In genomic region chr1:64986120-64986519, GRCm38 (mm10) we compare ENCODE assay signal across 8 mouse cellular contexts. TPM values are rescaled to one million over a fixed set of nuclear protein-coding genes. Genes with fewer than 3 reads are reported as not detected.
DNase-seq lines count a peak whose midpoint lies in the region; ATAC-seq and TF ChIP-seq lines count a peak whose summit lies in the region.

No protein-coding gene starts in this region.

- no peak overlapping the region for H3K9ac ChIP-seq in neural tube, embryonic 15.5 days (replicated peaks)
- no peak overlapping the region for H3K9ac ChIP-seq in embryonic facial prominence, embryonic 14.5 days (ENCODE audit: low read depth, low read length)
- H3K9ac ChIP-seq in intestine, postnatal 0 days (ENCODE audit: low read depth, low read length), result no peak overlapping the region
- no peak overlapping the region for H3K9ac ChIP-seq in limb, embryonic 14.5 days (ENCODE audit: low read depth, low read length, severe bottlenecking)

- no peaks in the 10 kb centered on the region for H3K36me3 ChIP-seq in neural tube, embryonic 15.5 days
- H3K36me3 ChIP-seq in embryonic facial prominence, embryonic 14.5 days (ENCODE audit: control insufficient read depth, insufficient read depth, low read length), result no peaks in the 10 kb centered on the region
- H3K36me3 ChIP-seq in intestine, postnatal 0 days (ENCODE audit: control insufficient read depth, insufficient read depth), result no peaks in the 10 kb centered on the region
- no peaks in the 10 kb centered on the region for H3K36me3 ChIP-seq in limb, embryonic 14.5 days (ENCODE audit: control insufficient read depth, insufficient read depth, low read length)

- peak; percentile 32 for DNase-seq in neural tube, embryonic 10.5 days (ENCODE audit: extremely low spot score, low spot score)
- peak; percentile 72 for DNase-seq in adrenal gland, adult 2 months
- DNase-seq in embryonic facial prominence, embryonic 14.5 days (ENCODE audit: low spot score), result peak; percentile 81
- DNase-seq in limb, embryonic 14.5 days (ENCODE audit: low spot score), result peak; percentile 61
- DNase-seq in retina, adult 2 months (ENCODE audit: low read depth, low spot score), result peak; percentile 48
- peak; percentile 51 to 57 for DNase-seq in thymus, postnatal 36 days

- H3K27me3 ChIP-seq in neural tube, embryonic 15.5 days (replicated peaks), result no peaks in the 10 kb centered on the region
- H3K27me3 ChIP-seq in embryonic facial prominence, embryonic 14.5 days (replicated peaks; ENCODE audit: control insufficient read depth, insufficient read depth, low read length), result no peaks in the 10 kb centered on the region
- H3K27me3 ChIP-seq in intestine, postnatal 0 days (replicated peaks; ENCODE audit: control insufficient read depth, insufficient read depth, low read length), result no peaks in the 10 kb centered on the region
- H3K27me3 ChIP-seq in limb, embryonic 14.5 days (ENCODE audit: control insufficient read depth, insufficient read depth, low read length), result no peaks in the 10 kb centered on the region

- TF ChIP-seq POLR2A in limb, embryonic 14.5 days (IDR thresholded peaks at IDR 0.05; ENCODE audit: borderline replicate concordance, extremely low read depth, insufficient read depth, insufficient read length), result no peak

- WGBS in neural tube, embryonic 15.5 days, result 45% methylated on average over 7 of the region's 7 CpGs
- WGBS in embryonic facial prominence, embryonic 14.5 days, result 41% methylated on average over 7 of the region's 7 CpGs
- WGBS in intestine, postnatal 0 days, result 43% methylated on average over 7 of the region's 7 CpGs
- WGBS in limb, embryonic 14.5 days, result 49% methylated on average over 7 of the region's 7 CpGs

- TF ChIP-seq CTCF in intestine, postnatal 0 days (IDR thresholded peaks at IDR 0.05; ENCODE audit: low read depth), result peak; percentile 78

- no peaks in the 10 kb centered on the region for H3K9me3 ChIP-seq in neural tube, embryonic 15.5 days (replicated peaks)
- H3K9me3 ChIP-seq in embryonic facial prominence, embryonic 14.5 days (ENCODE audit: control insufficient read depth, low read length), result no peaks in the 10 kb centered on the region
- H3K9me3 ChIP-seq in intestine, postnatal 0 days (ENCODE audit: control insufficient read depth), result no peaks in the 10 kb centered on the region
- no peaks in the 10 kb centered on the region for H3K9me3 ChIP-seq in limb, embryonic 14.5 days (ENCODE audit: control insufficient read depth, low read length)

- H3K4me1 ChIP-seq in neural tube, embryonic 15.5 days, result no peaks in the 10 kb centered on the region
- no peaks in the 10 kb centered on the region for H3K4me1 ChIP-seq in embryonic facial prominence, embryonic 14.5 days (ENCODE audit: control insufficient read depth, insufficient read depth, low read length)
- H3K4me1 ChIP-seq in intestine, postnatal 0 days (replicated peaks; ENCODE audit: control insufficient read depth, insufficient read depth, low read length), result no peaks in the 10 kb centered on the region
- H3K4me1 ChIP-seq in limb, embryonic 14.5 days (ENCODE audit: control insufficient read depth, insufficient read depth, low read length), result no peaks in the 10 kb centered on the region

- ATAC-seq in neural tube, embryonic 15.5 days (ENCODE audit: low FRiP score), result no peak
- ATAC-seq in embryonic facial prominence, embryonic 14.5 days (ENCODE audit: low read depth), result no peak
- ATAC-seq in intestine, postnatal 0 days, result no peak
- ATAC-seq in limb, embryonic 14.5 days (ENCODE audit: low FRiP score, low read depth), result no peak

- H3K4me2 ChIP-seq in neural tube, embryonic 15.5 days, result no peak overlapping the region
- H3K4me2 ChIP-seq in embryonic facial prominence, embryonic 14.5 days (ENCODE audit: low read depth, low read length), result no peak overlapping the region
- no peak overlapping the region for H3K4me2 ChIP-seq in intestine, postnatal 0 days (replicated peaks; ENCODE audit: low read depth)
- no peak overlapping the region for H3K4me2 ChIP-seq in limb, embryonic 14.5 days (replicated peaks; ENCODE audit: low read depth, low read length, severe bottlenecking)

- no peak overlapping the region for H3K4me3 ChIP-seq in neural tube, embryonic 15.5 days (replicated peaks)
- H3K4me3 ChIP-seq in embryonic facial prominence, embryonic 14.5 days (ENCODE audit: low read depth, low read length), result no peak overlapping the region
- H3K4me3 ChIP-seq in intestine, postnatal 0 days (ENCODE audit: low read depth, low read length), result no peak overlapping the region
- H3K4me3 ChIP-seq in limb, embryonic 14.5 days (replicated peaks; ENCODE audit: low read length), result no peak overlapping the region

- no peak overlapping the region for H3K27ac ChIP-seq in neural tube, embryonic 15.5 days (replicated peaks)
- H3K27ac ChIP-seq in embryonic facial prominence, embryonic 14.5 days (replicated peaks; ENCODE audit: low read depth, low read length), result no peak overlapping the region
- H3K27ac ChIP-seq in intestine, postnatal 0 days (ENCODE audit: low read depth, low read length), result no peak overlapping the region
- H3K27ac ChIP-seq in limb, embryonic 14.5 days (replicated peaks; ENCODE audit: low read depth, low read length), result no peak overlapping the region

RNA-seq across cellular contexts. Expression of gene Plekhm3, which starts 29.5 kb away (rescaled TPM):
- 10.8 and 12.0 TPM in 2 replicates for polyA plus RNA-seq in neural tube, embryonic 15.5 days (2015; fragmentation: Nextera tagmentation; extraction: Ambion mirVana)
- total RNA-seq in adrenal gland, adult 2 months (2021), result 10 to 100 TPM; 12.7 to 21.4 TPM
- polyA plus RNA-seq in adrenal gland, adult 2 months (2012; rRNA removed), result 3.8 and 3.9 TPM in 2 replicates
- polyA plus RNA-seq in embryonic facial prominence, embryonic 14.5 days (2014; fragmentation: Nextera tagmentation; extraction: Ambion mirVana), result 5.6 and 6.0 TPM in 2 replicates
- 1.5 and 1.8 TPM in 2 replicates for polyA plus RNA-seq in intestine, postnatal 0 days (2015; fragmentation: Nextera tagmentation; extraction: Ambion mirVana)
- polyA plus RNA-seq in limb, embryonic 14.5 days (2012; rRNA removed), result 3.7 and 3.9 TPM in 2 replicates
- polyA plus RNA-seq in limb, embryonic 14.5 days (2014; fragmentation: Nextera tagmentation; extraction: Ambion mirVana), result 6.0 and 8.0 TPM in 2 replicates

RNA-seq across cellular contexts. Expression of gene Akr1cl, which starts 46.4 kb away (rescaled TPM):
- 0.38 TPM in 1 of 2 replicates, not detected in the other for polyA plus RNA-seq in neural tube, embryonic 15.5 days (2015; fragmentation: Nextera tagmentation; extraction: Ambion mirVana)
- 100 to 1,000 TPM; 844 to 986 TPM for total RNA-seq in adrenal gland, adult 2 months (2021)
- 169 and 242 TPM in 2 replicates for polyA plus RNA-seq in adrenal gland, adult 2 months (2012; rRNA removed)
- polyA plus RNA-seq in embryonic facial prominence, embryonic 14.5 days (2014; fragmentation: Nextera tagmentation; extraction: Ambion mirVana), result 0.17 and 0.25 TPM in 2 replicates
- 0.09 and 0.16 TPM in 2 replicates for polyA plus RNA-seq in intestine, postnatal 0 days (2015; fragmentation: Nextera tagmentation; extraction: Ambion mirVana)
- polyA plus RNA-seq in limb, embryonic 14.5 days (2012; rRNA removed), result 0.08 TPM in 2 replicates
- polyA plus RNA-seq in limb, embryonic 14.5 days (2014; fragmentation: Nextera tagmentation; extraction: Ambion mirVana), result 0.23 TPM in 1 of 2 replicates, not detected in the other

Comparison
In these comparisons a context has a peak if more than half of its experiments do, and no peak if none do; other contexts are left out.
1. RNA of gene Akr1cl, which starts 46.4 kb away (polyA plus RNA-seq): 169 to 242 TPM in adrenal gland, adult 2 months; 0.08 to 0.23 TPM in limb, embryonic 14.5 days, 0.17 to 0.25 TPM in embryonic facial prominence, embryonic 14.5 days, 0.09 to 0.16 TPM in intestine, postnatal 0 days and 0.38 TPM in neural tube, embryonic 15.5 days; every median in the first group is over 100 times any median in the second.
2. Peak in every context shown above with its lines, with median percentiles within 50 percentile points of each other: DNase-seq.